Mouse (Mus musculus): ENCODE data around the gene Myh9. TPM values are rescaled to one million over a fixed set of nuclear protein-coding genes. Genes with fewer than 3 reads are reported as not detected.

Myh9 gene
- polyA plus RNA-seq, 1 experiment from 2014 or later: 24.6 TPM

- no peak overlapping the region for H3K27ac ChIP-seq
- H3K27me3 ChIP-seq: no peaks in the 10 kb centered on the region
- no peak overlapping the region for H3K9ac ChIP-seq
- peaks cover 34% of the 10 kb centered on the region for H3K36me3 ChIP-seq (replicated peaks)
- H3K4me2 ChIP-seq: no peak overlapping the region
- no peak for ATAC-seq (ENCODE audit: low FRiP score)
- no peaks in the 10 kb centered on the region for H3K9me3 ChIP-seq
- peaks cover 22% of the 10 kb centered on the region for H3K4me1 ChIP-seq
- no peak overlapping the region for H3K4me3 ChIP-seq (replicated peaks)
- 86% methylated on average over 7 of the region's 7 CpGs for WGBS
Observed at GRCm38 (mm10) chr15:77807264-77807585, 34.8 kb downstream of the Myh9 start.

DNA sequence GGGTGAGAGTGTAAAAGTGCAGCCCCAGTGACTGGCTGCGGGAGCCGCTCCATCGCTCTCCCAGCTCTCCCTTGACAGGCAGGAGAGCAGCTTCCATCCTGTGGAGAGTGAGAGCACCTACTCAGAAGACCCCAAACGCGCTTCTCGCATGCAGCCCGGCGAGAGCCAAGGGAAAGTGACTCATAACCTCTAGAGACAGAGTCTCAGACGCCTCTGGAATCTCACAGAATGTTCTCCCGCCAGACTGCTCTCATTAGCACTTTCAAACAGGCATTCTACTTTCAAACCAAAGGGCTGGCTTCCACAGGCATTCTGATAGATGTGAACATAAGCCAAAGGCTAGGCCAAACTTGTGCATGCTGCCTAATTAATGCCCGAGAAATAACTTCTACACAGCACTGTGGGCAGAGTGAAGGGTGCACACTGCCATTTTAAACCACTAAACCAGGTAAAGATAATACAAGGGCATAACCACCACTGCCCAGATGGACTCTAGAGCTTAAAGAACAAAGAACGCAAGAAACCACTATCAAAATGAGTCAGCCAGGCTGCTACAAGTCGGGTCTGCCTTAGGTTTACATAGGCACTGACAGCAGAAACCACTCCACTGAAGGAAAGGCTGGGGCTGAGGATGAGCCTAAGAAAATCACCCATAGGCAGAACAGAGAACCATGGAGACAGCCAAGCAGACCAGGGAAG is 35.3 kb downstream of the Myh9 start:
- WGBS: 82% methylated on average over 13 of the region's 13 CpGs
- H3K4me1 ChIP-seq: peaks cover 22% of the 10 kb centered on the region

DNA sequence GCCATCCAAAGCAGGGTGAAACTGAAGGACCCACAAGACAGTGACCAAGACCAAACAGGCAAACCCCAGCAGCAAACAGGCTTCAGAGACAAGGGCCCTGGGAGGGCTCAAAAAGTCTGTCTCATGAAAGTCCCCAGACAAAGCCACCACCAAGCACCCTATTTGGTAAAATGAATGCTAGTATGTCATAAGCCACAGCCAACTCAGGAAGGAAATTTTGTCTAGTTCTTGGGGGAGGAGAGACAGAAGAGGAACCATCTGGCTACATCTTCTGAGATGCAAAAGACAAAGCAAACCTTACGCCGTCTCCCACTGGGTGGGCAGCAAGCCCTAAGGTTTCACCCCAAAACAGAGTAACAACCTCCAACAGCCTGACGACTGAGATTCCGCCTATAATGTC is 36.3 kb downstream of the Myh9 start:
- no peak for ATAC-seq (ENCODE audit: low FRiP score)
- WGBS: 91% methylated on average over 4 of the region's 4 CpGs

More for the DNA sequence above, 35.3 kb downstream of the Myh9 start:
- 0 out of 2 replicates have a peak overlapping the region, but pooled peaks have one; percentile 31 for H3K27ac ChIP-seq
- H3K27me3 ChIP-seq: no peaks in the 10 kb centered on the region
- H3K9me3 ChIP-seq: no peaks in the 10 kb centered on the region
- ATAC-seq (ENCODE audit: low FRiP score): no peak
- H3K9ac ChIP-seq: no peak overlapping the region
- H3K4me2 ChIP-seq: no peak overlapping the region
- H3K36me3 ChIP-seq (replicated peaks): peaks cover 38% of the 10 kb centered on the region
- no peak overlapping the region for H3K4me3 ChIP-seq (replicated peaks)

GRCm38 (mm10) chr15:77804949-77805348 is 37.0 kb downstream of the Myh9 start:
- H3K27ac ChIP-seq: no peak overlapping the region
- peaks cover 5% of the 10 kb centered on the region; the same call in 1 of the 2 replicates for H3K4me1 ChIP-seq
- H3K27me3 ChIP-seq: no peaks in the 10 kb centered on the region
- no peak overlapping the region for H3K9ac ChIP-seq
- H3K4me2 ChIP-seq: no peak overlapping the region
- H3K36me3 ChIP-seq (replicated peaks): peaks cover 48% of the 10 kb centered on the region
- WGBS: 90% methylated on average over 9 of the region's 9 CpGs
- H3K9me3 ChIP-seq: no peaks in the 10 kb centered on the region
- H3K4me3 ChIP-seq (replicated peaks): no peak overlapping the region
- ATAC-seq (ENCODE audit: low FRiP score): no peak

More for the DNA sequence above, 36.3 kb downstream of the Myh9 start:
- H3K9me3 ChIP-seq: no peaks in the 10 kb centered on the region
- H3K4me3 ChIP-seq (replicated peaks): no peak overlapping the region
- H3K9ac ChIP-seq: no peak overlapping the region
- H3K4me1 ChIP-seq: peaks cover 12% of the 10 kb centered on the region
- H3K27me3 ChIP-seq: no peaks in the 10 kb centered on the region
- peaks cover 46% of the 10 kb centered on the region for H3K36me3 ChIP-seq (replicated peaks)
- H3K4me2 ChIP-seq: no peak overlapping the region
- H3K27ac ChIP-seq: no peak overlapping the region

DNA sequence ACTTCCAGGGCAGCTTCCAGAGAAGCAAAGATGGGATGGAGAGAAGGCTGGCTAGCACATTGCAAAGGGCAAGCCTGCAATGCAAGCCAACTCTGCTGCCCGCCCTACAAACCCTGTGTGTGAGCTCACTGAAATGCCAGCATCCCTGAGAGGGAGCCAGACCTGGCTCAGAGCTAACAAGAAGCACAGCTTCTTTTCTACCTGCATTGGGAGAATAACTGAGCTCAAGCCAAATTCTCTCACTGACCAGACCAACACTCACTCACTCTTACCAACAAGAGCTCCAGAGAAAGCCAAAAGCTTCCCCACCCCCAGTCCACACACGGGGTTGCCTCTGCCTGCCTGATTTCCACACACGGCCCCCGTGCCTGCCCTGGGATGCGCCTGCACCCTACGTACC is 37.5 kb downstream of the Myh9 start:
- Histone ChIP-seq H3K27me3 (no peaks in the 10 kb centered on the region), H3K4me3 (replicated peaks) (no peak overlapping the region), H3K27ac (no peak overlapping the region), H3K36me3 (replicated peaks) (peaks cover 48% of the 10 kb centered on the region), H3K4me2 (no peak overlapping the region), H3K9me3 (no peaks in the 10 kb centered on the region), H3K9ac (no peak overlapping the region), H3K4me1 (peaks cover 5% of the 10 kb centered on the region; the same call in 1 of the 2 replicates)
- WGBS: 92% methylated on average over 6 of the region's 6 CpGs
- ATAC-seq (ENCODE audit: low FRiP score): no peak

GRCm38 (mm10) chr15:77803747-77804146 is 38.2 kb downstream of the Myh9 start:
- peaks cover 48% of the 10 kb centered on the region for H3K36me3 ChIP-seq (replicated peaks)
- ATAC-seq (ENCODE audit: low FRiP score): no peak
- H3K27ac ChIP-seq: no peak overlapping the region
- no peak overlapping the region for H3K4me2 ChIP-seq
- H3K9ac ChIP-seq: no peak overlapping the region
- H3K9me3 ChIP-seq: no peaks in the 10 kb centered on the region
- no peak overlapping the region for H3K4me3 ChIP-seq (replicated peaks)
- 74% methylated on average over 3 of the region's 3 CpGs for WGBS
- no peaks in the 10 kb centered on the region for H3K27me3 ChIP-seq
- H3K4me1 ChIP-seq: peaks cover 12% of the 10 kb centered on the region

- H3K27ac ChIP-seq: no peak overlapping the region
- no peak overlapping the region for H3K4me2 ChIP-seq
- no peak overlapping the region for H3K9ac ChIP-seq
Observed at GRCm38 (mm10) chr15:77802992-77803391, 39.0 kb downstream of the Myh9 start.

DNA sequence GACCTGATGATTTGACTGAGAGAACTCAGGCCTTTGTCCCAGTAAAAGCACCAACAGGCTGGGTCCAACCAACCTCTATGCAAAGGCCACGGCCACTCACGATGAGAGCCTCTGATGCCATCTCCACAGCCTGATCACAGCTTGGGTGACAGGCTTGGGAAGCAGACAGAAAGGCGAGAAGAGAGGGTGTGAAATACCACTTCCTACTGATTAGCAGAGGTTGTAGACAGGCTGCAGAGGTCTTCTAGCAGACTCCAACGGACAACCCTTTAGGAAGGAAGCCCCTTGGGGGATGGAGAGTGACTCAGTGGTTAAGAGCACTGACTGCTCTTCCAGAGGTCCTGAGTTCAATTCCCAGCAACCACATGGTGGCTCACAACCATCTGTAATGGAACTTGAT is 40.8 kb downstream of the Myh9 start:
- no peak overlapping the region for H3K4me3 ChIP-seq (replicated peaks)
- H3K9me3 ChIP-seq: no peaks in the 10 kb centered on the region
- peaks cover 19% of the 10 kb centered on the region for H3K4me1 ChIP-seq
- H3K27me3 ChIP-seq: no peaks in the 10 kb centered on the region
- H3K36me3 ChIP-seq (replicated peaks): peaks cover 30% of the 10 kb centered on the region
- H3K27ac ChIP-seq: no peak overlapping the region
- H3K9ac ChIP-seq: no peak overlapping the region
- no peak overlapping the region for H3K4me2 ChIP-seq
- 86% methylated on average over 4 of the region's 4 CpGs for WGBS
- ATAC-seq (ENCODE audit: low FRiP score): no peak

More at GRCm38 (mm10) chr15:77802992-77803391, 39.0 kb downstream of the Myh9 start:
- H3K4me3 ChIP-seq (replicated peaks): no peak overlapping the region
- H3K4me1 ChIP-seq: peaks cover 17% of the 10 kb centered on the region
- 91% methylated on average over 4 of the region's 4 CpGs for WGBS
- no peak for ATAC-seq (ENCODE audit: low FRiP score)
- no peaks in the 10 kb centered on the region for H3K9me3 ChIP-seq
- peaks cover 46% of the 10 kb centered on the region for H3K36me3 ChIP-seq (replicated peaks)
- no peaks in the 10 kb centered on the region for H3K27me3 ChIP-seq

DNA sequence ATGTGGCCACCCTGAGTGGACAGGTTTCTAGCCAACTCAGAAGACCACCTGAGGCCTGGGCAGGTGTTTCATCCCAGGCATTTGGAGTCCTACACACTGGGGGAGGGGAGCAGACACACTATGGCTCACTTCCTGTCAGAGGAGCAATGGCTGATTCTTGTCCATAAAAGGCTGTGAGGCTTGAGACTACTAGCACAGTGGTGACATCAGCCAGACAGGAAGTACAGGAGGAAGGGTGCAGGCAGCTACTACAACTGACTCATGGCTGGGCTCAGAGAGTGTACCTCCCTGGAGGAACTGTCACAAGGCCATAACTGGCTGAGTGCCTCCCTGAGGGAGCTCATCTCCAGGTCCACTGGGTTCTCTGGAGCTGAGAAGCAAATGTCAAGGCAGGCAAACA is 41.5 kb downstream of the Myh9 start:
- no peaks in the 10 kb centered on the region for H3K27me3 ChIP-seq
- H3K4me3 ChIP-seq (replicated peaks): no peak overlapping the region
- no peaks in the 10 kb centered on the region for H3K9me3 ChIP-seq
- 0 out of 2 replicates have a peak overlapping the region, but pooled peaks have one; percentile 78 for H3K27ac ChIP-seq
- H3K36me3 ChIP-seq (replicated peaks): peaks cover 26% of the 10 kb centered on the region
- no peak overlapping the region for H3K4me2 ChIP-seq
- peaks cover 19% of the 10 kb centered on the region for H3K4me1 ChIP-seq
- no peak for ATAC-seq (ENCODE audit: low FRiP score)
- H3K9ac ChIP-seq: no peak overlapping the region

DNA sequence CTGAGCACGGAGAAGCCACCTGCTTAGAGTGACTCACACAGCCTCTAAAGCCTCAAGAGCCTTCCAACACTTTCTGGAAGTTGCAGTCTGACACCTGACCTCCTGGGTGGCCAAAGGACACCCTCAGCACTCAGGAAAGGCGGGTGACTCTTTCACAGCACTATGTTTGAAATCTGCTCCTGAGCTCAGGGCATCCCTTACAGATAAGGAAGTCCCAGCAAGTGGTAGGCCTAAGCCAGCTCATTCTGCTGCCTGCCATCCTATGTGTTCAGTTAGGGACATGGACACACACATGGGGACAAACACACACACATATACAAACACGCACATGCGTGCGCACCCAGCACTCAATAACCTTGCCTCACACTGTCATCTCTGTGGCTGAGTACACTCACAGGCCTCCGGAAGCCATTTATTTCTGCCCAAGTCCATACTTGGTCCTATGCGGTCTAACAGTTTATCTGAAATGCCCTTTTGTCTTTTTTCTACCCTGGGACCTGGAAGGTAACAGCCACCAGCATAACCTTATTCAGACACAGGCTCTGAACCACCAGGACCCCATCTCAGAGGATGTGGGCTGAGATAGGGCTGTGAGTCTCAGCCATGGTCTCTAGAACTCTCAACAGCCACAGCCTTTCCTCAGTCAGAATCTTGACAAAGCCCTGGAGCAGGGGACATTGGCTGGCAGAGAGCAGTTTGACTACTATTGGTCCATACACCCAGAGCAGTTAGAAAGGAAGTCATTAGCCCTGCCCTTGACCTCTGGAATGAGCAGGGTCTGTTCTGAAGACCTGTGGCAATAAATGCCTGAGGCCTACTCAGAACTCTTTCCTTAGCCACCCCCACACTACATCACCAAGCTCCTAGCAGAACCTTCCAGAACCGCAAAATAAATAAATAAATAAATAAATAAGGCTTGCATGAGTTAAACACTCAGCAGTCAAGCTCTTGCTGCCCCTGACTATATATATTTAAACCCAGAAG is 42.2 kb downstream of the Myh9 start:
- Histone ChIP-seq H3K4me3 (replicated peaks) (no peak overlapping the region), H3K9ac (no peak overlapping the region), H3K27me3 (no peaks in the 10 kb centered on the region), H3K9me3 (no peaks in the 10 kb centered on the region), H3K27ac (peak overlapping the region; percentile 78), H3K4me2 (no peak overlapping the region), H3K36me3 (replicated peaks) (peaks cover 33% of the 10 kb centered on the region), H3K4me1 (peaks cover 19% of the 10 kb centered on the region)
- no peak for ATAC-seq (ENCODE audit: low FRiP score)
- WGBS: 87% methylated on average over 8 of the region's 8 CpGs

DNA sequence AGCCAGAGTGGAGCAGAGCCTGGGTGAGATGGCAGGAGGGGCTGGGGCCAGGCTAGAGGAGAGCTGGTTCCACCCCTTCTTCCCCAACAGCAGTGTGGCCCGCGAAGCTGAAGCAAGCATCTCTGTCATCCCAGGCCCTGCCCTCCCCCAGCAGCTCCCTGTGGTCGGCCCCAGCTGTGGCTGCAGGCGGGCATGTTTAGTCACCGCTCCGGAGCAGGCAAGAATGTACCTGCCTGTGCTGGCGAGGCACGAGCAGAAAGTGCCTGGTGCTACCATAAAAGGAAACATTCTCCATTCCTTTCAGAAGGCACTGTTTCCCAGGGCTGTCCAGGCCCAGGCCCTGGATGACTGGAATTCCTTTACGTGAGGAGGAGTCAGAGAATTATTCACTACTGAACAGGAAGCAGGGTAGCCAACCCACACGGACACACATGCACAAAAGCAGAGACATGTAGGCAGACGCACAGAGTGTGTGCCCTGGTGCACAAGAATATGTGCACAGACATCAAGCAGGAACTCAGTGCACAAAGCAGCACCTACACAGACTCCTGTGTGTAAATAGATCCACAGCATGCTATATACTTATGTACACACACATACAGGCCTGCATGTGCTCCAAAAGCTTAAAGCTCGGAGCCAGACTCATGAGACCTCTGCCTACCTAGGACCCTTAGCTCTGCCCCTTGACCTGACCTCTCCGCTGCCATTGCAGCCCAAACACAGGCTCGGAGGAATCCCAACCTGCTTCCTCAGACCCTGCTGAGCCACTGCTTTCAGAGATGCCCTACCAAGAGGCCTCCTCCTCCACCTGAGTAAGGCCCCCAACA is 43.1 kb downstream of the Myh9 start:
- H3K4me1 ChIP-seq: peaks cover 19% of the 10 kb centered on the region
- WGBS: 40% methylated on average over 14 of the region's 14 CpGs

More for the DNA sequence above, 43.1 kb downstream of the Myh9 start:
- no peak for ATAC-seq (ENCODE audit: low FRiP score)
- Histone ChIP-seq H3K9ac (peak overlapping the region; percentile 2; the same call in 1 of the 2 replicates), H3K27me3 (no peaks in the 10 kb centered on the region), H3K4me2 (no peak overlapping the region), H3K4me3 (replicated peaks) (no peak overlapping the region), H3K9me3 (no peaks in the 10 kb centered on the region), H3K27ac (peak overlapping the region; percentile 78), H3K36me3 (replicated peaks) (peaks cover 33% of the 10 kb centered on the region)

All from forebrain, embryonic 12.5 days (tissue).